Mouse (Mus musculus): Measurements from ENCODE around the gene Acot5. TPM values are rescaled to one million over a fixed set of nuclear protein-coding genes. Genes with fewer than 3 reads are reported as not detected.
A peak's percentile ranks its signal among the peaks of the same experiment; 100 is the strongest.
"Not testable (repeated sequence)": the region's sequence is repeated elsewhere in the genome, so short reads cannot be mapped to it uniquely, and the experiment has no call there.

Gene Acot5
- polyA plus RNA-seq, 1 experiment: not detected

- Histone ChIP-seq H3K4me3 (ENCODE audit: insufficient read depth, low read depth, low read length) (no peak overlapping the region), H3K4me1 (ENCODE audit: control insufficient read depth, insufficient read depth, low read length) (peaks cover 5% of the 10 kb centered on the region), H3K27ac (ENCODE audit: insufficient read depth, low read depth, low read length) (no peak overlapping the region)
- WGBS: 53% methylated on average over 2 of the region's 2 CpGs
- no peak for TF ChIP-seq POLR2A (IDR thresholded peaks at IDR 0.05; ENCODE audit: insufficient read depth, low read depth, low read length)
- no peak for TF ChIP-seq CTCF (IDR thresholded peaks at IDR 0.05; ENCODE audit: insufficient read depth, low read depth, low read length)
Observed at GRCm38 (mm10) chr12:84071696-84072095, 2.6 kb downstream of the Acot5 start.

- H3K4me3 ChIP-seq (ENCODE audit: insufficient read depth, low read depth, low read length): no peak overlapping the region
- 89% methylated on average over 4 of the region's 4 CpGs for WGBS
- no peak overlapping the region for H3K27ac ChIP-seq (ENCODE audit: insufficient read depth, low read depth, low read length)
- TF ChIP-seq POLR2A (IDR thresholded peaks at IDR 0.05; ENCODE audit: insufficient read depth, low read depth, low read length) (no peak), CTCF (IDR thresholded peaks at IDR 0.05; ENCODE audit: insufficient read depth, low read depth, low read length) (no peak)
- H3K4me1 ChIP-seq (ENCODE audit: control insufficient read depth, insufficient read depth, low read length): no peaks in the 10 kb centered on the region
Observed at GRCm38 (mm10) chr12:84077371-84077990, 8.4 kb downstream of the Acot5 start.

- WGBS: 81% methylated on average over 2 of the region's 2 CpGs
- Histone ChIP-seq H3K4me3 (ENCODE audit: insufficient read depth, low read depth, low read length) (no peak overlapping the region), H3K27ac (ENCODE audit: insufficient read depth, low read depth, low read length) (no peak overlapping the region), H3K4me1 (ENCODE audit: control insufficient read depth, insufficient read depth, low read length) (no peaks in the 10 kb centered on the region)
- no peak for TF ChIP-seq POLR2A (IDR thresholded peaks at IDR 0.05; ENCODE audit: insufficient read depth, low read depth, low read length)
- TF ChIP-seq CTCF (IDR thresholded peaks at IDR 0.05; ENCODE audit: insufficient read depth, low read depth, low read length): no peak
Observed at GRCm38 (mm10) chr12:84083842-84084241, 14.7 kb downstream of the Acot5 start.

GRCm38 (mm10) chr12:84084581-84084980, 15.5 kb downstream of the Acot5 start:
- 90% methylated on average over 4 of the region's 4 CpGs for WGBS
- H3K27ac ChIP-seq (ENCODE audit: insufficient read depth, low read depth, low read length): no peak overlapping the region
- no peak for TF ChIP-seq CTCF (IDR thresholded peaks at IDR 0.05; ENCODE audit: insufficient read depth, low read depth, low read length)
- TF ChIP-seq POLR2A (IDR thresholded peaks at IDR 0.05; ENCODE audit: insufficient read depth, low read depth, low read length): no peak
- H3K4me3 ChIP-seq (ENCODE audit: insufficient read depth, low read depth, low read length): no peak overlapping the region
- no peaks in the 10 kb centered on the region for H3K4me1 ChIP-seq (ENCODE audit: control insufficient read depth, insufficient read depth, low read length)

- not testable (repeated sequence) for H3K4me1 ChIP-seq (ENCODE audit: control insufficient read depth, insufficient read depth, low read length); H3K27ac ChIP-seq (ENCODE audit: insufficient read depth, low read depth, low read length); H3K4me3 ChIP-seq (ENCODE audit: insufficient read depth, low read depth, low read length)
- 92% methylated on average over 5 of the region's 5 CpGs for WGBS
Observed at GRCm38 (mm10) chr12:84094666-84095065, 25.5 kb downstream of the Acot5 start.

- H3K4me3 ChIP-seq (ENCODE audit: insufficient read depth, low read depth, low read length): no peak overlapping the region
- H3K4me1 ChIP-seq (ENCODE audit: control insufficient read depth, insufficient read depth, low read length): no peaks in the 10 kb centered on the region
- 98% methylated on average over 2 of the region's 2 CpGs for WGBS
- TF ChIP-seq CTCF (IDR thresholded peaks at IDR 0.05; ENCODE audit: insufficient read depth, low read depth, low read length): no peak
- no peak for TF ChIP-seq POLR2A (IDR thresholded peaks at IDR 0.05; ENCODE audit: insufficient read depth, low read depth, low read length)
- H3K27ac ChIP-seq (ENCODE audit: insufficient read depth, low read depth, low read length): no peak overlapping the region
Observed at GRCm38 (mm10) chr12:84099605-84100004, 30.5 kb downstream of the Acot5 start.

- Histone ChIP-seq H3K27ac (ENCODE audit: insufficient read depth, low read depth, low read length) (no peak overlapping the region), H3K4me3 (ENCODE audit: insufficient read depth, low read depth, low read length) (no peak overlapping the region), H3K4me1 (ENCODE audit: control insufficient read depth, insufficient read depth, low read length) (no peaks in the 10 kb centered on the region)
- TF ChIP-seq CTCF (IDR thresholded peaks at IDR 0.05; ENCODE audit: insufficient read depth, low read depth, low read length): no peak
- TF ChIP-seq POLR2A (IDR thresholded peaks at IDR 0.05; ENCODE audit: insufficient read depth, low read depth, low read length): no peak
- 11% methylated on average over 1 of the region's 1 CpGs for WGBS
Observed at GRCm38 (mm10) chr12:84100071-84100470, 30.9 kb downstream of the Acot5 start.

GRCm38 (mm10) chr12:84100604-84101492, 31.7 kb downstream of the Acot5 start, which contains the start of gene Acot6:
Gene Acot6, plus strand, starts transcription at chr12:84100654.
- WGBS: under 1% methylated on average over 80 of the region's 80 CpGs
- not testable (repeated sequence) for H3K4me1 ChIP-seq (ENCODE audit: control insufficient read depth, insufficient read depth, low read length)
- peak within 1 kb of the TSS; percentile 69 for H3K4me3 ChIP-seq (ENCODE audit: insufficient read depth, low read depth, low read length)
- H3K27ac ChIP-seq (ENCODE audit: insufficient read depth, low read depth, low read length): peak within 1 kb of the TSS; percentile 87

- 52% methylated on average over 2 of the region's 2 CpGs for WGBS
- Histone ChIP-seq H3K27ac (ENCODE audit: insufficient read depth, low read depth, low read length) (peak overlapping the region; percentile 87; the same call in 1 of the 2 replicates), H3K4me1 (ENCODE audit: control insufficient read depth, insufficient read depth, low read length) (no peaks in the 10 kb centered on the region), H3K4me3 (ENCODE audit: insufficient read depth, low read depth, low read length) (peak overlapping the region; percentile 69)
- no peak for TF ChIP-seq POLR2A (IDR thresholded peaks at IDR 0.05; ENCODE audit: insufficient read depth, low read depth, low read length)
- no peak for TF ChIP-seq CTCF (IDR thresholded peaks at IDR 0.05; ENCODE audit: insufficient read depth, low read depth, low read length)
Observed at GRCm38 (mm10) chr12:84101493-84101845, 32.3 kb downstream of the Acot5 start.
